Mouse (Mus musculus) 3134 (cell line): Measurements from ENCODE around the gene Gpr162.
A peak's percentile ranks its signal among the peaks of the same experiment; 100 is the strongest.
"Not testable (repeated sequence)": the region's sequence is repeated elsewhere in the genome, so short reads cannot be mapped to it uniquely, and the experiment has no call there.

Experiments
- DNase-seq: peaks from one replicate; pipeline ENCODE4 v3.0.0-alpha.2; 2011; ENCODE audit warnings: low spot score; ENCODE audit not compliant: insufficient read length; ENCODE audit errors: extremely low read depth

The Gpr162 gene

DNA sequence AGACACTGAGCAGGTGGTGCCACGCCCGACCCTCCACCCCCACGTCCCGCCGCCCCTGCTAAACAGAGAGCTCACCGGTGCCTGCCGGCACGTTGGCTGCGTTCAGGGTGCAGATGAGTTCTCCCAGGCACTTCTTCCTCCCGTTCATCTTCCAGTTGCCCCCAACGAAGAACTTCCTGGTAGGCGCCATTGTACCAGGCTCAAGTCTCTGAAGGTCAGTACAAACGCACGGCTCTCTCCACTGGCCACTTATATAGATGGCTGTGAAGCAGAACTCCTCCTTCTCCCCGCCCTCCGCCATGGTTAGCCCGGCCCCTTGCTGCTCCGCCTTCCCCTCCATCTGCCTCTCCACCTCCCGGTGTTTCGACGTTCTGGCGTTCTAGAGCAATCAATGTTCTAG, 49.9 kb downstream of the Gpr162 start, which contains the start of gene Tpi1:
Tpi1 (minus strand) TSS at position 364 of the 400 bp plus-strand sequence.
- peak; percentile 83 for DNase-seq

GRCm38 (mm10) chr6:124813496-124813895, 50.3 kb downstream of the Gpr162 start:
- DNase-seq, result peak; percentile 78

DNA sequence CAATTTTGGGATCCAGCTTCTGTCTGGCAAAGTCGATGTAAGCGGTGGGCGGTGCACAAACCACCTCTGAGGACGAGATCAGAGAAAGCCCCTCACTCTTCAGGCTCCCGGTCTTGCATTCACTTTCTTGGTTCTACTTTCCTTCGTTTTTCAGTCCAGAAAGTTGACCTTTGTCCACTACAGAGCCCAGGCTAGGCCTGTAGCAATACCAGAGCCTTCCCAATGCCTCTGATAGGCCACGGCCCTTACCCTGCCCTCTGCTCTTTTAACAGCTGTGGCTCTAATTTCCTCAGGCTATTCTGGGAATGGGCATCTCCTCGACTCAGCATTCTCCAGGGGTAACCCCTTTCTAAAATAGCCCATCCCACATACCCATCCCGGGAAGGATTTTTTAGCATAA, 50.9 kb downstream of the Gpr162 start:
- no peak for DNase-seq

- DNase-seq, result no peak
Observed at GRCm38 (mm10) chr6:124811701-124812560, 51.9 kb downstream of the Gpr162 start.

DNA sequence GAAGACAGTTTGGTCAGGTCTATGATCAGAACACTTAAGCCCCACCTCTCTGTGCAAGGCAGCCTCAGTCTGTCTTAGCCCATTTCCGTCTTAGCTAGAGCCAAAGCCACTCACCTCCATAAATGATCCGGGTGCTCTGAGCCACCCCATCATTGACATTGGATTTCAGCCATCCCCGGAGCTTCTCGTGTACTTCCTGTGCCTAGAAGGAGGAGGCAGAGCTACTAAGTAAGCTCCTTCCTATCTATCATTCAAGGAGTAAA, 52.4 kb downstream of the Gpr162 start:
- DNase-seq, result no peak

- DNase-seq, result not testable (repeated sequence)
Observed at GRCm38 (mm10) chr6:124810566-124811402, 53.0 kb downstream of the Gpr162 start.

DNA sequence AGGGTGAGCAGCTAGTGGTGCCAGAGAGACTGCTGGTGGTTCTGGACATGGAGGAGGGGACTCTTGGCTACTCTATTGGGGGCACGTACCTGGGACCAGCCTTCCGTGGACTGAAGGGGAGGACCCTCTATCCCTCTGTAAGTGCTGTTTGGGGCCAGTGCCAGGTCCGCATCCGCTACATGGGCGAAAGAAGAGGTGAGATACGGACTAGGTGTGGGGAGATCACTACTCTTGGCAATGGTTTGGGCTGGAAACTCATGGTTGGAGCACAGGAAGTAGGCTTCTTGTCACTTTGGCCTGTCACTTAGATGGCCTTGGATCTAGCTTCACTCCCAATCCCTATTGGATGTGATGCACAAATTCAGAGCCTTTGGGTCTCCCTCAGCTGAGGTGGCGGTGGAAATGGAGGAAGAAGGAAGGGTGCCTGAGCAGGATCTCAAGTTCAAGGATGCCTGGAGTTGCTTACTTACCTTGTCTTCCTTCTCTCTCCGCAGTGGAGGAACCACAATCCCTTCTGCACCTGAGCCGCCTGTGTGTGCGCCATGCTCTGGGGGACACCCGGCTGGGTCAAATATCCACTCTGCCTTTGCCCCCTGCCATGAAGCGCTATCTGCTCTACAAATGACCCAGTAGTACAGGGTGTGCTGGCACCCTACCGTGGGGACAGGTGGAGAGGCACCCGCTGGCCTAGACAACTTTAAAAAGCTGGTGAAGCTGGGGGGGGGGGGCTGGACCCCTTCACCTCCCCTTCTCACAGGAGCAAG, 53.8 kb downstream of the Gpr162 start:
- peak; percentile 43 for DNase-seq

DNA sequence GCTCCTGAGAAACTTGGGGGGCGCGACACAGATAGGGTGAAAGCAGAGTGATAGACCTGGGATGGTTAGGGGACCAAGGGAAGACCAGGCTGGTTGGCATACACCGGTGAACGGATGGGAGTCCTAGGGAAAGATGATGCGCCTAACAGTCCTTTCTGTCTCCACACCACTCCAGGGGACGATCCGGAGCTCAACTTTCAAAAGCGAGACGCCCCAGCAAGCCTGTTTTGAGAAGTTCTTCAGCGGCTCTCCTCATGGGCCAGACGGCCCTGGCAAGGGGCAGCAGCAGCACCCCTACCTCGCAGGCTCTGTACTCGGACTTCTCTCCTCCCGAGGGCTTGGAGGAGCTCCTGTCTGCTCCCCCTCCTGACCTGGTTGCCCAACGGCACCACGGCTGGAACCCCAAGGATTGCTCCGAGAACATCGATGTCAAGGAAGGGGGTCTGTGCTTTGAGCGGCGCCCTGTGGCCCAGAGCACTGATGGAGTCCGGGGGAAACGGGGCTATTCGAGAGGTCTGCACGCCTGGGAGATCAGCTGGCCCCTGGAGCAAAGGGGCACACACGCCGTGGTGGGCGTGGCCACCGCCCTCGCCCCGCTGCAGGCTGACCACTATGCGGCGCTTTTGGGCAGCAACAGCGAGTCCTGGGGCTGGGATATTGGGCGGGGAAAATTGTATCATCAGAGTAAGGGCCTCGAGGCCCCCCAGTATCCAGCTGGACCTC, 54.6 kb downstream of the Gpr162 start:
- DNase-seq, result peak; percentile 87
